Mouse (Mus musculus) brain, embryonic 14.5 days (tissue): Measurements from ENCODE around the gene Taf13.

Source experiments
- CTCF ChIP-seq: fragments of 200-500 bp; IDR thresholded peaks from 2 replicates; pipeline ENCODE4 v1.5.1; 2012; ENCODE audit warnings: inconsistent platforms, mild to moderate bottlenecking, moderate library complexity, borderline replicate concordance; ENCODE audit not compliant: insufficient read depth, insufficient read length; ENCODE audit errors: extremely low read depth
- POLR2A ChIP-seq: fragments of 200-500 bp; IDR thresholded peaks from 2 replicates; pipeline ENCODE4 v1.6.1; 2012; ENCODE audit warnings: mild to moderate bottlenecking, inconsistent platforms, borderline replicate concordance; ENCODE audit not compliant: poor library complexity, insufficient read depth, insufficient read length, severe bottlenecking; ENCODE audit errors: extremely low read depth

DNA sequence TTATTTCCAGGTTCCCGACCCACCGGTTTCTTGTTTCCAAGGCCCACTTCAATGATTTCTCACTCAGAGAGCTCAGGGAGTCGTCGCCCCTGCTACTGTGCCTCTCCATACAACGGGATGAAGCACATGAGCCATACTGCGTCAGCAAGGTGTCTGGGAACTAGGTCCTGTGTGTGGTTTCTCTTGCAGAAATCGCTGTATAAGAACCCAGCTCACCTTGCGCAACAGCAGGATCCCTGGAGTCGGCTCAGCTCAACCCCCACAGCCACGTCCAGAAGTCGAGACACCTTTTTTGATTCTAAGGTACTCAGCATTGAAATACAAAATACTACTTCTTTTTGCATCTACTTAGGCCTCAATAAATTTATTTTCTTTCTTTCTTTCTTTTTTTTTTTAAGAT is 29.2 kb upstream of the Taf13 start:
- TF ChIP-seq CTCF = no peak
- TF ChIP-seq POLR2A = no peak
